Mouse (Mus musculus): ENCODE measurements at regions not wholly inside any gene's neighbourhood (a gene's known extent, or its start where the extent isn't known, plus 50 kb on each side); places are given as distances from the start of the nearest gene placed in this dataset.

DNA sequence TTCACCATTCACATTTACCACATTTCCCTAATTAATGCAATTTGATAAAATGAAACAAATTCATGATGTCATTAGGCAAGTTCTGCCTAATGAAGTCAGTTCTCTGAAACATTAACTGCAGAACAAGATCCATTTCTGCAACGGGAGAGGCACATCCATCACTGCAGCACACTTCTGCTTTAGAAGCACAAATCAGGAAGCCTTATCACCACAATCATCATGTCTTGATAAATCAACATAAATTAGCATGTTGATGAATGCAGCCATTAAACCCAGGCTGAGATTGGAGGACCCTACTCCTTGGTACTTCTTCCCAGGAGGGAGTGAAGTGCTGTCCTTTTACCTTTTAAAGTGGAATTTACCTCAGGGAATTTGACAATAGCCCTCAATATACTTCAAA is 1195.4 kb downstream of the Defb40 start:
- H3K27me3 ChIP-seq (ENCODE audit: control insufficient read depth, insufficient read depth, low read depth, low read length): no peaks in the 10 kb centered on the region
- no peak overlapping the region for H3K9ac ChIP-seq (ENCODE audit: low read depth, low read length)
- H3K27ac ChIP-seq (ENCODE audit: low read length): no peak overlapping the region
- H3K36me3 ChIP-seq (ENCODE audit: control insufficient read depth, insufficient read depth): no peaks in the 10 kb centered on the region
- H3K4me3 ChIP-seq (ENCODE audit: low read depth, low read length): no peak overlapping the region
- 65% methylated on average over 1 of the region's 1 CpGs for WGBS (ENCODE audit: insufficient replicate concordance)
- no peak for ATAC-seq (ENCODE audit: low read depth)
- no peaks in the 10 kb centered on the region for H3K9me3 ChIP-seq (replicated peaks; ENCODE audit: control insufficient read depth, low read length)
- H3K4me1 ChIP-seq (ENCODE audit: control insufficient read depth, low read depth, low read length): no peaks in the 10 kb centered on the region
- H3K4me2 ChIP-seq (ENCODE audit: low read depth, low read length): no peak overlapping the region

DNA sequence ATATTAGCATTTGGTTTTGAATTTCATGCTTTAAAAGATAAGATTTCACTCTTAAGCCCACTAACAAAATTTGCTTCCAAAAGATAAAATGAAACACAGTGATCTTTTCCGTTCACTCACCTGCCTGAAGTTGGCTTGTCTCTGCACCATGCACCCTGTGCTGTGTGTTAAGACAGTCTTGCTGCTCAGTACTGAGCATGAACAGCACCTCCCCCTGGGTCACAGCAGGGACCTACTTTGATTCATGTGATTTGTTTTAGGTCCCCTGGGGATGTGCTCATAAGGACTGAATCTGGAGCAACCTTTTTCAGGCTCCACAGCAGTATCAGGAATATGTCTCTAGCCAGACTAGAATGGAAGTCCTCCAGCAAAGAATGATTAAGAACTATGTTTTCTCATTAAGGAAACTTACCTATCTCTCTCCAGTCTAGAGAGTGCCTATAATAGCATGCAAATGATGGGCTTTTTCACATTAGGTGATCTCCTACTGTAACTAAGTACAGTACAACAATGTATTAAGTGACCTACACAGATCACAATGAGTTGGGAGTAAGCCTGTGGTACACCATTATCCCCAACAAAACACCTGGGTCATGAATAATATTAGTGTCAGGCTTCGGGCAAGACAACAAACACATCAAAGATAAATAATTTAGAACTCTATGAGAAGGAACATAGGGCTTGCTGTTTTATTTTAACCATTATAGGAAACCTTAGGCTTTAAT is 1196.3 kb downstream of the Defb40 start:
- H3K27ac ChIP-seq (ENCODE audit: low read length): no peak overlapping the region
- no peak overlapping the region for H3K9ac ChIP-seq (ENCODE audit: low read depth, low read length)
- no peaks in the 10 kb centered on the region for H3K9me3 ChIP-seq (replicated peaks; ENCODE audit: control insufficient read depth, low read length)
- 54% methylated on average over 2 of the region's 2 CpGs for WGBS (ENCODE audit: insufficient replicate concordance)
- no peaks in the 10 kb centered on the region for H3K4me1 ChIP-seq (ENCODE audit: control insufficient read depth, low read depth, low read length)
- no peak overlapping the region for H3K4me3 ChIP-seq (ENCODE audit: low read depth, low read length)
- no peaks in the 10 kb centered on the region for H3K36me3 ChIP-seq (ENCODE audit: control insufficient read depth, insufficient read depth)
- no peak for ATAC-seq (ENCODE audit: low read depth)
- H3K4me2 ChIP-seq (ENCODE audit: low read depth, low read length): no peak overlapping the region
- no peaks in the 10 kb centered on the region for H3K27me3 ChIP-seq (ENCODE audit: control insufficient read depth, insufficient read depth, low read depth, low read length)

DNA sequence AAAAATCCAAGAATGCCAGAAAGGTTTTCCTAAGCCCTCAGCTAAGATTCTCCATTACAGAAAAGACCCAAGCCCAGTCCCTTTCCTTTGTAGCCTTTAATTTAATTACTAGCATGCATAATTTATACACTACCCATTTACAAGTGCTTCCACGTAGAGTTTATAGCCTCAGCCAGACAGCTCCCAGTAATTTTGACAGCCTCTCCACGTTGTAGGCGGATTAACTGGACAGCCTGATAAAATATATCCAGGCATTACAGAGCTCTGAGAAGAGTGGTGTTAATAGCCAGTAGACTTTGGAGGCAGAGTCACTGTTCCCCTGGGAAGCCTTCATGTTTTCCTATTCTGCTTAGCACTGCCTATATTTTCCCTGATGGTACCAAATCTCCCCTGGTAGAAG is 1202.6 kb downstream of the Defb40 start:
- Histone ChIP-seq H3K4me1 (ENCODE audit: control insufficient read depth, low read depth, low read length) (no peaks in the 10 kb centered on the region), H3K9ac (ENCODE audit: low read depth, low read length) (no peak overlapping the region), H3K27ac (ENCODE audit: low read length) (no peak overlapping the region), H3K4me3 (ENCODE audit: low read depth, low read length) (no peak overlapping the region), H3K4me2 (ENCODE audit: low read depth, low read length) (no peak overlapping the region), H3K27me3 (ENCODE audit: control insufficient read depth, insufficient read depth, low read depth, low read length) (no peaks in the 10 kb centered on the region), H3K36me3 (ENCODE audit: control insufficient read depth, insufficient read depth) (no peaks in the 10 kb centered on the region), H3K9me3 (replicated peaks; ENCODE audit: control insufficient read depth, low read length) (no peaks in the 10 kb centered on the region)
- ATAC-seq (ENCODE audit: low read depth): no peak
- WGBS (ENCODE audit: insufficient replicate concordance): 36% methylated on average over 3 of the region's 3 CpGs

DNA sequence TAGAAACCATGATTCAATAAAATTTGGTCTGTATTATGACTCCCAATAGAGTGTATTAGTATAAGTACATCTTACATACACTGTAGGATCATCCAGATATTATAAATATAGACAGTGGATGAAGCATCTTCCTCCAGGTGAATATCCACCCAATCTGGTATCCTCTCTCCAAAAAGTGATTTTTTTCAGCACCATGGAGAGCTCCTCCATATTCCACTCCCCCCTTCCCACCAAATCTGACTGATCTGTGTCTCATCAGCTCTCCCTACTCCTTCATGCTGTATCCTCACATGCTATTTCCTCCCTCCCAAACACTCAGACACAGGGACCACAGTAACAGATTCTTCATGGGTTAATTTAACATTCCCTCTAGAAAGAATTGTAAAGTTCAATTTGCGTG is 1204.7 kb downstream of the Defb40 start:
- Histone ChIP-seq H3K27me3 (ENCODE audit: control insufficient read depth, insufficient read depth, low read depth, low read length) (no peaks in the 10 kb centered on the region), H3K9me3 (replicated peaks; ENCODE audit: control insufficient read depth, low read length) (no peaks in the 10 kb centered on the region), H3K4me1 (ENCODE audit: control insufficient read depth, low read depth, low read length) (no peaks in the 10 kb centered on the region), H3K36me3 (ENCODE audit: control insufficient read depth, insufficient read depth) (no peaks in the 10 kb centered on the region), H3K4me2 (ENCODE audit: low read depth, low read length) (no peak overlapping the region), H3K9ac (ENCODE audit: low read depth, low read length) (no peak overlapping the region), H3K27ac (ENCODE audit: low read length) (no peak overlapping the region), H3K4me3 (ENCODE audit: low read depth, low read length) (no peak overlapping the region)
- ATAC-seq (ENCODE audit: low read depth): no peak
- WGBS (ENCODE audit: insufficient replicate concordance): 74% methylated on average over 1 of the region's 1 CpGs

DNA sequence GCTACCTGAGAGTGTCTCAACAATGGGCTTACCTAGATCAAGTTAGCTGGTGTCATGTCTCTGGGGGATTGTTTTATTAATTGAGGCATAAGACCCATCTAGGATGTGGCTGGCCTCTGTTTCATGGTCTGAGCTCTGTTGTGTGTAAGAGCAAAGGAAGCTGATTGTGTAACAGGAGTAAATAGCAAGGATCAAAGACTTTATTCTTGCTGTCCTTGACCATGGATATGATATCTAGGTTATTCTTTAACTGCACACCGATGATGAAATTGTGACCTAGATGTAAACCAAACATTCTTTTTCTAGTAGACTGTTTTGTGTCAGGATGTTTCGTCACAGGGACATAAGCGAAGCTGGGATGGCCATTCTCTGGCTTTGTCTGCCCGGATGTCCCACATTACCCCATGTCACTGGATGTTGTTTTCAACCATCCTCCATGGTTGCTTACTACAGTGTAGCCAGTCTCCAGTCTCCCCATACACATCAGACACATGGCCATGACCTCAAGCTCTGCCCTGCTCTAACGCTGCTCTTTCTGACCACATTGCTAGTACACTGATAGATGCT is 1210.5 kb downstream of the Defb40 start:
- no peaks in the 10 kb centered on the region; the same call in 1 of the 2 replicates for H3K4me1 ChIP-seq (ENCODE audit: control insufficient read depth, low read depth, low read length)
- no peaks in the 10 kb centered on the region for H3K36me3 ChIP-seq (ENCODE audit: control insufficient read depth, insufficient read depth)
- peak; percentile 93 for ATAC-seq (ENCODE audit: low read depth)
- H3K9me3 ChIP-seq (replicated peaks; ENCODE audit: control insufficient read depth, low read length): no peaks in the 10 kb centered on the region
- 55% methylated on average over 5 of the region's 5 CpGs for WGBS (ENCODE audit: insufficient replicate concordance)
- no peak overlapping the region for H3K9ac ChIP-seq (ENCODE audit: low read depth, low read length)
- H3K27me3 ChIP-seq (ENCODE audit: control insufficient read depth, insufficient read depth, low read depth, low read length): no peaks in the 10 kb centered on the region
- H3K4me3 ChIP-seq (ENCODE audit: low read depth, low read length): no peak overlapping the region
- no peak overlapping the region for H3K4me2 ChIP-seq (ENCODE audit: low read depth, low read length)
- peak overlapping the region; percentile 61; the same call in 1 of the 2 replicates for H3K27ac ChIP-seq (ENCODE audit: low read length)

DNA sequence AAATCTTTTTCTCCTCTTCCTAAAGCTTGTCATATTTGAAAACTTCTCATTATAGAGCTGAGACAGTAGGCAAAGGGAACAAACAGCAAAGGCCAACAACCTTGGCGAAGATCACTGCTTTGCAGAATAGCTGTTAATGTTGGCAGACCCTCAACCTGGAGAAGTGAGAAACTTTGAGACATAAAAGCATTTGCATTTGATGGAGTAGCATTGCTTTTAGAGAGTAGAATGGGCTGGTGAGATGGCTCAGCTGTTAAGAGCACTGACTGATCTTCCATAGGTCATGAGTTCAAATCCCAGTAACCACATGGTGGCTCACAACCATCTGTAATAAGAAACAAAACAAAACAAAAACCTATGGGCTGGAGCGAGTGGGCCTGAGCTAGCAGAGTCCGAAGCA is 1253.4 kb downstream of the Defb40 start:
- Histone ChIP-seq H3K4me2 (ENCODE audit: low read depth, low read length) (no peak overlapping the region), H3K4me1 (ENCODE audit: control insufficient read depth, low read depth, low read length) (no peaks in the 10 kb centered on the region), H3K27ac (ENCODE audit: low read length) (no peak overlapping the region), H3K36me3 (ENCODE audit: control insufficient read depth, insufficient read depth) (no peaks in the 10 kb centered on the region), H3K27me3 (ENCODE audit: control insufficient read depth, insufficient read depth, low read depth, low read length) (no peaks in the 10 kb centered on the region), H3K4me3 (ENCODE audit: low read depth, low read length) (no peak overlapping the region), H3K9me3 (replicated peaks; ENCODE audit: control insufficient read depth, low read length) (no peaks in the 10 kb centered on the region), H3K9ac (ENCODE audit: low read depth, low read length) (no peak overlapping the region)
- 61% methylated on average over 3 of the region's 3 CpGs for WGBS (ENCODE audit: insufficient replicate concordance)
- no peak for ATAC-seq (ENCODE audit: low read depth)

DNA sequence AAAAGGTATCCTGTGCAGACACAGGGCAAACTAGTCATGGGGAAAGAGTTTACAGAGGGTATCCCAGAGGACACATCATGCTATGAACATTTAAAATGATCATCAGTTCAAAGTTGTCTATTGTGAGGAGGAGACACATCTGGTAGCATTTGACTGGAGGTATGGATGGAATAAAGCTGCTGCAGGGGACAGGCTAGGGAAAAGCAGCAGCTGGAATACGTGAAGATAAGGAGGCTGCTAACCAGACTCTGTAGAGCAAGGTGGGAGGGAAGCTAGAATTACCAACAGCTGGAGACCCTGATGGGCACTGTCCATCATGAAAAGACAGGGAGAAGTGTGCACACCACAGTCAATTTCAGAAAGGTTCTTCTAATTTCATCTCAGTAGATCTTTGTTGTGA is 1268.9 kb downstream of the Defb40 start:
- no peak for ATAC-seq (ENCODE audit: low read depth)

DNA sequence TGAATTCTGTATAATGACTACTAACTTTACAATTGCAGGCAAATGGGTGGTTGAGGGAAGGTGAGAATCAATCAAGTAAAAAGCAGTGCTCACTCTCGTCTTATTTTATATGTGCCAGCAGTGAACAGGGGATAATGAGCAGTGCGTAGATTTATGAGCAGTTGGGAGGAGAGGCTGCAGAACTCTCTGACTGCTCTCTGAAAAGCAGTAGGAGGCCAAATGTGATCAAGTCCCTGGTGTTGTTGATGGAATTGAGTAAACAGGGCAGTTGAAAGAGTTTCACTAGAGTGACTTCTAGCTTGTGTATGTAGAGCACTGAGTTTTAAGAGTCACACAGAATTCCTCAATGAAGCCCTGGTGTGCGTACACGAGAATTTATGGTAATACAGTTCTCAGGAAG is 1269.6 kb downstream of the Defb40 start:
- 61% methylated on average over 4 of the region's 4 CpGs for WGBS (ENCODE audit: insufficient replicate concordance)
- no peak for ATAC-seq (ENCODE audit: low read depth)
- no peaks in the 10 kb centered on the region for H3K27me3 ChIP-seq (ENCODE audit: control insufficient read depth, insufficient read depth, low read depth, low read length)

More for the DNA sequence above, 1268.9 kb downstream of the Defb40 start:
- no peaks in the 10 kb centered on the region for H3K4me1 ChIP-seq (ENCODE audit: control insufficient read depth, low read depth, low read length)
- no peak overlapping the region for H3K9ac ChIP-seq (ENCODE audit: low read depth, low read length)
- H3K4me3 ChIP-seq (ENCODE audit: low read depth, low read length): no peak overlapping the region
- H3K36me3 ChIP-seq (ENCODE audit: control insufficient read depth, insufficient read depth): no peaks in the 10 kb centered on the region
- H3K4me2 ChIP-seq (ENCODE audit: low read depth, low read length): no peak overlapping the region
- 38% methylated on average over 1 of the region's 1 CpGs for WGBS (ENCODE audit: insufficient replicate concordance)
- H3K27ac ChIP-seq (ENCODE audit: low read length): no peak overlapping the region
- no peaks in the 10 kb centered on the region for H3K9me3 ChIP-seq (replicated peaks; ENCODE audit: control insufficient read depth, low read length)
- no peaks in the 10 kb centered on the region for H3K27me3 ChIP-seq (ENCODE audit: control insufficient read depth, insufficient read depth, low read depth, low read length)

DNA sequence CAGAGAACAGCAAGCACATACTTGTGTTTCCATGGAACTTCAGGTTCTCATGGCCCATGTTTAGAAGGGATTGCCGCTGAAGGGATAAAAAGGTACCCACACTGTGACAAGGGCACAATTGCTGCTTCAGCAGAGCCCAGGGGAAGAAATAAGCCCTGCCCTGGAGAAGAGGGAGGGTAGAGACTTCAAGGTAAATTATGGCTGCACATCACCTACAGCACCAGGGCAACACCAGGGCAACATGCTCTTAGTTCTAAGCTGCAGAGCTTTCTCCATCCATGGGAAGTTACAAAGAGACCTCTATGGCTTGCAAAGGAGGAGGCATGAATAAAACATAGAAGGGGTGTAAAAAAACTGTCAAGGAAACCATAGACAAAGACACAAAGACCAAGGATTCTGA is 1273.8 kb downstream of the Defb40 start:
- no peaks in the 10 kb centered on the region for H3K36me3 ChIP-seq (ENCODE audit: control insufficient read depth, insufficient read depth)
- no peak for ATAC-seq (ENCODE audit: low read depth)
- H3K4me2 ChIP-seq (ENCODE audit: low read depth, low read length): no peak overlapping the region
- H3K27ac ChIP-seq (ENCODE audit: low read length): no peak overlapping the region
- H3K27me3 ChIP-seq (ENCODE audit: control insufficient read depth, insufficient read depth, low read depth, low read length): no peaks in the 10 kb centered on the region
- WGBS (ENCODE audit: insufficient replicate concordance): 48% methylated on average over 1 of the region's 1 CpGs
- H3K4me1 ChIP-seq (ENCODE audit: control insufficient read depth, low read depth, low read length): no peaks in the 10 kb centered on the region
- no peak overlapping the region for H3K9ac ChIP-seq (ENCODE audit: low read depth, low read length)
- H3K4me3 ChIP-seq (ENCODE audit: low read depth, low read length): no peak overlapping the region
- H3K9me3 ChIP-seq (replicated peaks; ENCODE audit: control insufficient read depth, low read length): no peaks in the 10 kb centered on the region

More for the DNA sequence above, 1269.6 kb downstream of the Defb40 start:
- Histone ChIP-seq H3K4me2 (ENCODE audit: low read depth, low read length) (no peak overlapping the region), H3K9me3 (replicated peaks; ENCODE audit: control insufficient read depth, low read length) (no peaks in the 10 kb centered on the region), H3K27ac (ENCODE audit: low read length) (no peak overlapping the region), H3K4me1 (ENCODE audit: control insufficient read depth, low read depth, low read length) (no peaks in the 10 kb centered on the region), H3K36me3 (ENCODE audit: control insufficient read depth, insufficient read depth) (no peaks in the 10 kb centered on the region), H3K9ac (ENCODE audit: low read depth, low read length) (no peak overlapping the region), H3K4me3 (ENCODE audit: low read depth, low read length) (no peak overlapping the region)

All from liver, embryonic 16.5 days (tissue).